Mouse (Mus musculus): ENCODE measurements at regions not wholly inside any gene's neighbourhood (a gene's known extent, or its start where the extent isn't known, plus 50 kb on each side); places are given as distances from the start of the nearest gene placed in this dataset.
"Not testable (repeated sequence)": the region's sequence is repeated elsewhere in the genome, so short reads cannot be mapped to it uniquely, and the experiment has no call there.

- not testable (repeated sequence) for H3K9ac ChIP-seq (ENCODE audit: low read depth, low read length); H3K27ac ChIP-seq (ENCODE audit: low read length); H3K4me3 ChIP-seq (ENCODE audit: low read depth, low read length); H3K9me3 ChIP-seq (replicated peaks; ENCODE audit: control insufficient read depth, low read length, poor library complexity, severe bottlenecking); H3K27me3 ChIP-seq (ENCODE audit: control insufficient read depth, insufficient read depth, low read depth, low read length); H3K4me2 ChIP-seq (ENCODE audit: low read length); H3K4me1 ChIP-seq (ENCODE audit: control insufficient read depth, insufficient read depth, low read length); ATAC-seq; H3K36me3 ChIP-seq (ENCODE audit: control insufficient read depth, insufficient read depth, low read length)
- WGBS: 84% methylated on average over 3 of the region's 3 CpGs
Measured at GRCm38 (mm10) chr2:79044804-79045203, 176.9 kb downstream of the Ube2e3 start.

DNA sequence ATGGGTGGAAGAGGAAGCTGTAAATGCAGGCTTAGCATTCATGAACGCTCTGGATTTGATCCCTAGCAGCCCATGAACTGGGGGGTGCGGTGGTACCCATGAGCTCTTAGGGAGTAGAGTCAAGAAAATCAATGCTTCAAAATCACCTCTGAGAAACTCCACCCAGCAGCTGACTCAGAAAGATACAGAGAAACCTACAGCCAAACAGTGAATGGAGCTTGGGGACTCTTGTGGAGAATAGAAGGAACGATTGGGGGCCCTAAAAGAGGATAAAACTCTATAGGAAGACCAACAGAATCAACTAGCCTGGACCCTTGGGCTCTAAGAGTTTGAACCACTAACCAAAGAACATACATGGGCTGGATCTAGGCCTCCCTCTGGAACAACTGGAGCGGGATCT lies 177.6 kb downstream of the Ube2e3 start:
- no peak overlapping the region for H3K9ac ChIP-seq (ENCODE audit: low read depth, low read length)
- no peak overlapping the region for H3K4me3 ChIP-seq (ENCODE audit: low read depth, low read length)
- H3K27ac ChIP-seq (ENCODE audit: low read length): no peak overlapping the region
- peaks cover 7% of the 10 kb centered on the region; the same call in 1 of the 2 replicates for H3K4me1 ChIP-seq (ENCODE audit: control insufficient read depth, insufficient read depth, low read length)
- no peaks in the 10 kb centered on the region for H3K9me3 ChIP-seq (replicated peaks; ENCODE audit: control insufficient read depth, low read length, poor library complexity, severe bottlenecking)
- H3K36me3 ChIP-seq (ENCODE audit: control insufficient read depth, insufficient read depth, low read length): no peaks in the 10 kb centered on the region
- H3K4me2 ChIP-seq (ENCODE audit: low read length): no peak overlapping the region
- no peak for ATAC-seq
- 70% methylated on average over 4 of the region's 4 CpGs for WGBS
- no peaks in the 10 kb centered on the region for H3K27me3 ChIP-seq (ENCODE audit: control insufficient read depth, insufficient read depth, low read depth, low read length)

DNA sequence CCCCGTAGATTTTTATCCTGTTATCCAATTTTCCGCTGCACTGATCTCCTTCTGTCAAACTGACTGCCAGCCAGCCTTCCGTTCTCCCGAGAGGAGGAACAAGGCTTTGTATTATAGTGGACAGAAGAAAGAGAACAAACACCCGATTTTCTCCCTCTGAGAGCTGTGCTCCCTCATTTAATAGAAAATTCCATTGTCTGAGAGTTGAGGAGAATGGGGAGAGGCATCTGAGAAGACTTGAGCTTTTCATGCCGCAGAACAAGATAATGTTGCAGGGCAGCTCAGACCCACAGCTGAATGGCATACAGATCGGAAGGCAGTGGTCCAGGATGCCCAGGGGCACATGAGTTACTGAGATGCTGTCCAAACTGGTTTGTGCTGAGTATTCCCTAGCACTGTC lies 180.1 kb downstream of the Ube2e3 start:
- WGBS: 6% methylated on average over 7 of the region's 7 CpGs
- Histone ChIP-seq H3K9me3 (replicated peaks; ENCODE audit: control insufficient read depth, low read length, poor library complexity, severe bottlenecking) (no peaks in the 10 kb centered on the region), H3K27ac (ENCODE audit: low read length) (peak overlapping the region; percentile 38; the same call in 1 of the 2 replicates), H3K4me1 (ENCODE audit: control insufficient read depth, insufficient read depth, low read length) (peaks cover 7% of the 10 kb centered on the region; the same call in 1 of the 2 replicates), H3K9ac (ENCODE audit: low read depth, low read length) (peak overlapping the region; percentile 10; the same call in 1 of the 2 replicates), H3K36me3 (ENCODE audit: control insufficient read depth, insufficient read depth, low read length) (no peaks in the 10 kb centered on the region), H3K27me3 (ENCODE audit: control insufficient read depth, insufficient read depth, low read depth, low read length) (no peaks in the 10 kb centered on the region), H3K4me3 (ENCODE audit: low read depth, low read length) (peak overlapping the region; percentile 8), H3K4me2 (ENCODE audit: low read length) (peak overlapping the region; percentile 38)
- peak; percentile 89 for ATAC-seq

DNA sequence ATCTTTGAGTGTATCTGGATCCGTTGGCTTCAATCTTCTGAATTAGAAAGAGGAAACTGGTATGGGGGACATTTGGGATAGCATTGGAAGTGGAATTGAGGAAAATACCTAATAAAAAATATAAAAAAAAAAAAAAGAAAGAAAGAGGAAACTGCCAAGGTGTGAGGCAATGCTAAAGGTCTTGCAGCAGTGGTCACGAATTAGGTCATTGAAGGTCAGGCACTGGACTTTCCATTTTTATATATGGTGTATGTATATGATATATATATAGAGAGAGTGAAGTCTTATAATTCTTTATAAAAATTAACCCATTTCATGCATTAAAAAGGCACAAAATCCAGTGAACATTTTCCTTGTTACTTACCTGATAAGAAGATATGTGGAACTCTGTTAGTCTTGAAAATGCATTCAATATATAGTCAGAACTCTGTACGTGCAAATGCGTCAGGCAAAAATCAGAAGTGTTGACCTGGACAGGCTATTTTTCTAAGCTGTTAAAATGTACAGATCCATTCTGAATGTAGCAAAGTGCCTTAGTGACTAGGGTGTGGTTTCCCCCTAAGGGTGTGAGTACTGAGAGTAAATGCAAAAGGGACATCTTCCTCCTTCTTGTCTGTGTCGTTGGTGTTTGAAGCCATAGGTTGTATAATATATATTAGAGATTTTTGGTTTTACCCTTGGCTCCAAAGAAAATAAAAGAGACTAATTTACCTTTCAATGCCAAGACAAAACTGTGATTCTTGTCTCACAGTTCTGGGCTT lies 181.0 kb downstream of the Ube2e3 start:
- no peak overlapping the region for H3K4me2 ChIP-seq (ENCODE audit: low read length)
- H3K9ac ChIP-seq (ENCODE audit: low read depth, low read length): no peak overlapping the region
- no peak overlapping the region for H3K4me3 ChIP-seq (ENCODE audit: low read depth, low read length)
- no peaks in the 10 kb centered on the region for H3K36me3 ChIP-seq (ENCODE audit: control insufficient read depth, insufficient read depth, low read length)
- no peaks in the 10 kb centered on the region for H3K27me3 ChIP-seq (ENCODE audit: control insufficient read depth, insufficient read depth, low read depth, low read length)
- no peak for ATAC-seq
- peaks cover 7% of the 10 kb centered on the region; the same call in 1 of the 2 replicates for H3K4me1 ChIP-seq (ENCODE audit: control insufficient read depth, insufficient read depth, low read length)
- no peaks in the 10 kb centered on the region for H3K9me3 ChIP-seq (replicated peaks; ENCODE audit: control insufficient read depth, low read length, poor library complexity, severe bottlenecking)
- 79% methylated on average over 5 of the region's 5 CpGs for WGBS
- no peak overlapping the region for H3K27ac ChIP-seq (ENCODE audit: low read length)

DNA sequence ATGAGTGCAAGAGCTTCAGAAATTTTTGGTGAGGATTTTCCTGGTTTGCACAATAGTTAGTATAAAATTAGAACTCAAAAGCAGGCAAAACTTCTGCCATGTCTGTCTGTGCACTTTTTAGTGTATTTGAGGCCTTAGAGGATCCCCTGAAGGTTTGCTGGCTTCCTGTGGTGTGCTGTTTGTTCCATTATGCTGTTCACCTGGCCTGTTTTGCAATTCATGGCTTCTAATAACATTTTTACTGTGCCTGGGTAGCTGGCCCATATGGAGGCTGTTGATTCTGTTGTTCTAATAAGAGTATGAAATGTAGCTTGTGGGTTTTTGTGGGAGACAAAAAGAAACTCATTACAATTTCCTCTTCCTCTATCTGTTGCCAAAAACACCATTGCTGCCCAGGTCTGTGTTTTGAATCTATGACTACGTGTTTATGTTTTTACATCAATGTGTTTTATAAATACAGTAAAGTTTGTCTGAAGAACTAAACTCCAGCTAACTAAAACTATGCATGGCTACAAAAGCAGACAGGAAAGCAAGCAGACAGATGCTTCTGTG lies 182.6 kb downstream of the Ube2e3 start:
- Histone ChIP-seq H3K9ac (ENCODE audit: low read depth, low read length) (no peak overlapping the region), H3K4me2 (ENCODE audit: low read length) (no peak overlapping the region), H3K36me3 (ENCODE audit: control insufficient read depth, insufficient read depth, low read length) (no peaks in the 10 kb centered on the region), H3K4me1 (ENCODE audit: control insufficient read depth, insufficient read depth, low read length) (peaks cover 7% of the 10 kb centered on the region; the same call in 1 of the 2 replicates), H3K27me3 (ENCODE audit: control insufficient read depth, insufficient read depth, low read depth, low read length) (no peaks in the 10 kb centered on the region), H3K4me3 (ENCODE audit: low read depth, low read length) (no peak overlapping the region), H3K9me3 (replicated peaks; ENCODE audit: control insufficient read depth, low read length, poor library complexity, severe bottlenecking) (no peaks in the 10 kb centered on the region), H3K27ac (ENCODE audit: low read length) (no peak overlapping the region)
- no peak for ATAC-seq
- WGBS: 83% methylated on average over 1 of the region's 1 CpGs

DNA sequence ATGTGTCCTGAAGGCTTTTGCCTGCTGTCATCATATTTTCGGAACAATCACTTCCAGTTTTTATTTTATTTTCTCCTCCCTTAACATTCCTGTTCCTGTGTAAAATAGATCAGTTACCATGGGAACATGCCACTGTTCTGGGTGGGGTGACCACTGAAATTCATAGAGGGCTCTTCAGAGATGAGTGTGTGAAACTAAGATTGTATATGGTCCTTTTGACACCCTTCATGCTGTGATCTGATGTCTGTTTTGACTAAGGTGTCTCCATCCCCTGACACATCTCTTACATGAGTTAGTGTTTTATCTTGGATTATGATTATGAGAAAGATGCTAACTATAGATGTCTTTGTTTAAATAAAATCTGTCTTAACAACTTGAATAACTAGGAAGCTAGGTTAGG lies 184.3 kb downstream of the Ube2e3 start:
- no peaks in the 10 kb centered on the region for H3K36me3 ChIP-seq (ENCODE audit: control insufficient read depth, insufficient read depth, low read length)
- 72% methylated on average over 1 of the region's 1 CpGs for WGBS
- no peak overlapping the region for H3K4me3 ChIP-seq (ENCODE audit: low read depth, low read length)

GRCm38 (mm10) chr2:79056138-79056537 lies 188.2 kb downstream of the Ube2e3 start:
- H3K27me3 ChIP-seq (ENCODE audit: control insufficient read depth, insufficient read depth, low read depth, low read length): no peaks in the 10 kb centered on the region
- H3K4me1 ChIP-seq (ENCODE audit: control insufficient read depth, insufficient read depth, low read length): no peaks in the 10 kb centered on the region
- no peak overlapping the region for H3K9ac ChIP-seq (ENCODE audit: low read depth, low read length)
- ATAC-seq: no peak
- no peaks in the 10 kb centered on the region for H3K9me3 ChIP-seq (replicated peaks; ENCODE audit: control insufficient read depth, low read length, poor library complexity, severe bottlenecking)
- no peak overlapping the region for H3K4me2 ChIP-seq (ENCODE audit: low read length)
- H3K4me3 ChIP-seq (ENCODE audit: low read depth, low read length): no peak overlapping the region
- no peaks in the 10 kb centered on the region for H3K36me3 ChIP-seq (ENCODE audit: control insufficient read depth, insufficient read depth, low read length)
- 90% methylated on average over 2 of the region's 2 CpGs for WGBS
- no peak overlapping the region for H3K27ac ChIP-seq (ENCODE audit: low read length)

More for the DNA sequence above, 184.3 kb downstream of the Ube2e3 start:
- Histone ChIP-seq H3K27me3 (ENCODE audit: control insufficient read depth, insufficient read depth, low read depth, low read length) (no peaks in the 10 kb centered on the region), H3K27ac (ENCODE audit: low read length) (no peak overlapping the region), H3K9me3 (replicated peaks; ENCODE audit: control insufficient read depth, low read length, poor library complexity, severe bottlenecking) (no peaks in the 10 kb centered on the region), H3K4me1 (ENCODE audit: control insufficient read depth, insufficient read depth, low read length) (peaks cover 7% of the 10 kb centered on the region; the same call in 1 of the 2 replicates), H3K4me2 (ENCODE audit: low read length) (no peak overlapping the region), H3K9ac (ENCODE audit: low read depth, low read length) (no peak overlapping the region)
- no peak for ATAC-seq

GRCm38 (mm10) chr2:79059115-79059943 lies 191.4 kb downstream of the Ube2e3 start:
- WGBS: 54% methylated on average over 7 of the region's 7 CpGs
- Histone ChIP-seq H3K4me1 (ENCODE audit: control insufficient read depth, insufficient read depth, low read length) (no peaks in the 10 kb centered on the region), H3K27me3 (ENCODE audit: control insufficient read depth, insufficient read depth, low read depth, low read length) (no peaks in the 10 kb centered on the region), H3K4me2 (ENCODE audit: low read length) (no peak overlapping the region), H3K9me3 (replicated peaks; ENCODE audit: control insufficient read depth, low read length, poor library complexity, severe bottlenecking) (no peaks in the 10 kb centered on the region), H3K9ac (ENCODE audit: low read depth, low read length) (no peak overlapping the region), H3K27ac (ENCODE audit: low read length) (no peak overlapping the region), H3K4me3 (ENCODE audit: low read depth, low read length) (no peak overlapping the region), H3K36me3 (ENCODE audit: control insufficient read depth, insufficient read depth, low read length) (no peaks in the 10 kb centered on the region)
- no peak for ATAC-seq

DNA sequence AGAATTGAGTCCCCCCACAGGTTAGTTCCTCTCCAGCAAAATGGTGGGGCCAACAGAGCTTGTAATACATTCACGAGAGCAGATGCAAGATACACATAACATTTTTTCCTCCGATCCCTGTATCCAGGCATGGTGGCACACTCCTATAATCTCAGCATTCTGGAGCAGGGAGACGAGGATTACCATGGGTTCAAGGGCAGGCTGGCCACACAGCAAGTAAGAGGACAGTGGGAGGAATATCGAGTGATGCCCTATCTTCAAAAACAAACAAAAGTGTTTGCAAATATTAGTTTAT lies 192.0 kb downstream of the Ube2e3 start:
- Histone ChIP-seq H3K9ac (ENCODE audit: low read depth, low read length) (no peak overlapping the region), H3K4me1 (ENCODE audit: control insufficient read depth, insufficient read depth, low read length) (no peaks in the 10 kb centered on the region), H3K27me3 (ENCODE audit: control insufficient read depth, insufficient read depth, low read depth, low read length) (no peaks in the 10 kb centered on the region), H3K4me3 (ENCODE audit: low read depth, low read length) (no peak overlapping the region), H3K4me2 (ENCODE audit: low read length) (no peak overlapping the region), H3K27ac (ENCODE audit: low read length) (no peak overlapping the region), H3K9me3 (replicated peaks; ENCODE audit: control insufficient read depth, low read length, poor library complexity, severe bottlenecking) (no peaks in the 10 kb centered on the region), H3K36me3 (ENCODE audit: control insufficient read depth, insufficient read depth, low read length) (no peaks in the 10 kb centered on the region)
- 71% methylated on average over 4 of the region's 4 CpGs for WGBS
- ATAC-seq: no peak

All from midbrain, embryonic 16.5 days (tissue).